Mouse (Mus musculus): ENCODE measurements around the gene Rgl3.

Gene Rgl3

DNA sequence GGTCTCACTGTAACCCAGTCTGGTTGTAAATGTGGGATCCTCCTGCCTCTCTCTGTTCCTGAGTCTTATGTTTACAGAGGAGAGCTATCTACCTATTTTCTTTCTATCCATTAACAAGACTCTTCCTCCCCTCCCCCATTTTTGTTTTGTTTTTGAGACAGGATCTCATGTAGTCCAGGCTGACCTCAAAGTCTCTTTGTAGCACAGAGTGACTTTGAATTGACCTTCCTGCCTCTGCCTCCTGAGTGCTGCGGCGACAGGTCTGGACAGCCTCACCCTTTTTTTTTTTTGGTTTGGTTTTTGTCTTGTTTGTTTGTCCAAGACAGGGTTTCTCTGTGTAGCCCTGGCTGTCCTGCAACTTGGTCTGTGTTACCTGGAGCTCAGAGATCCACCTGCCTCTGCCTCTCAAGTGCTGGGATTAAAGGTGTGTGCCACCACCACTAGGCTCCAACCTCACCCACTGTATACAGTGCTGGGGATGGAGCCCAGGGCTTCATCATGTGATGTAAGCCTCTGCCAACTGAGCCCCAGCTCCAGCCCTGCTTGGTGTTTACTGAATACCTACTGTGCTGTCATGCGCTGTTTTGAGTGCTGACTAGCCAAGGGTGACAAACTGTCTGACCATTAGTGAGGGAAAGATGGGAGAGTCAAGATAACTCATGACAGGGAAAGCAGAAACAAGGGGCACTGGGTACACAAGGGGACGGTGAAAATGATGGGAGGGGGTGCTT is 10.7 kb downstream of the Rgl3 start:
- DNase-seq (ENCODE audit: low spot score), result no peak

DNA sequence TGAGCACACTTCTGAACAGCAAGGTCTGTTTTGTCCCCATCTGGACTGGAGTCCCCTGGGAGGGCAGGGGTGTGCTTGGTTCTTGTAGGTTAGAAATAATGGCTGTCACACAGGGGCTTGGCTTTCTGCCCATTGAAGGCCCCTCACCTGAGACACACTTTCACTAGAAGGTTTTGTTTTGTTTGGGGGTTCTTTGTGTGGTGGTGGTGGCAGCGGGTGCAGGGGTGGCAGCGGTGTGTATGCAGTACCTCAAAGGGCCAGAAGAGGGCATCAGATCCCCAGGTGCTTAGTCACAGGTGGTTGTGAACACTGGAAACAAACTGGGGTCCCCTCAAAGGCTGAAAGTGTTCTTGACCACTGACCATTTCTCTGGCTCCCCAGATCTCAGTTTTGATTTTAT is 11.3 kb downstream of the Rgl3 start:
- no peak for DNase-seq (ENCODE audit: low spot score)

DNA sequence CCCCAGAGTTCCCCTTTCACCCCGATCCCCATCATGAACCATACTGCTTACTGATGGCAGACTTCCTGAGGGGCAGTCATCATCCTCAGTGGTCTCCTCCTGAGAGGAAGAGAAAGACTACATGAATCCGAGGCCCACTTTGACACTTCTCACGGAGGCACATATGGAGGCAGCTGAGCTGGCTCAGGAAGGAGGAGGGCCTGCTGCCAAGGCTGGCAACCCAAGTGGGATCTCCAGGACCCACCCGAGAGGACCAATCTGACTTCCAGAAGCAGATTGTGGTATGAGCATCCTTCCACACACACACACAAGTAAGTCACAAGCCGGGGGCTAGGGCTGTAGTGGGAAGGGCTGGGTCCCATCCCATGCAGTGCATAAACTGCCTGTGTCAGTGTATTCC is 11.9 kb downstream of the Rgl3 start:
- DNase-seq (ENCODE audit: low spot score), result no peak

DNA sequence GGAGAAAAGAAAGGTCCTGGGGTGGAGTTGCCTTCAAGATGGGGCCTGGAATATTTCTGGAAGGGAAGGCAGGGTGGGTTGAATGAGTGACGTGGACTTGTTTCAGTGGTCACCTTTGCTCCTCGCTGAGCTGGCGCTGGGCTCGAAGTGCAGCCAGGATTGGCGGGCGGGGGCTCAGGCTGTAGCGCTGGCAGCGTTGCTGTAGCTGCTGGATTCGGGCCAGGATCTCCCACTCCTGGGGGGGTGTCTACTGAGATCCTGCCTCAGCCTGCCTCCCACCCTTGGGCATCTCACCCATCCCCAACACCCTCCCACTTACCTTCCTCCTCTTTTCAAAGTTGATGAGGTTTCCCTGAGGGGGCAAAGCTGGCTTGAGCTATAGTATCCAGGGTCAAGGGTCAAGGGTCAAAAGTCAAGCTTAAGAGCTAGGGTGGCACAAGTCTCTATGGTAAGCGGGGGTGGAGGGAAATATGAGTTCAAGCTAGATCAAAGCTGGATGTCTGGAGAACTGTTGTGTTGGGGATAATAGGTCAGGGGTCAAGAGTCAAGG is 12.5 kb downstream of the Rgl3 start:
- no peak for DNase-seq (ENCODE audit: low spot score)

DNA sequence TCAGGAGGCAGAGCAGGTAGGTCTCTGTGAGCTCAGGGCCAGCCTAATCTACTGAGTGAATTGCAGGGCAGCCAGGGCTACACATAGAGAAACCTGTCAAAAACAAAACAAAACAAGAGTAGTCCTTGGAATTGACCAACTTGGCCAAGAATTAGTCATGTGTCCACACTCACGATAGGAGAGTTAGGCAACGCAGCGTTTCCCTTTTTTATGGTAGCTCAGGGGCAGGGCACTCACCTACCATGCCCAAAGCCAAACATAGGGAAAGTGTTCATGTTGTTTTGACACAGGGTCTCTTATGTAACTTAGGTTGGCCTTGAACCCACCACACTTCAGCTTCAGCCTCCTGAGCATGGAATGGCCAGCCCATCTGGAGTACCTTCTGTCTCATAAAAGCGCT is 19.9 kb downstream of the Rgl3 start:
- DNase-seq (ENCODE audit: low spot score), result no peak

DNA sequence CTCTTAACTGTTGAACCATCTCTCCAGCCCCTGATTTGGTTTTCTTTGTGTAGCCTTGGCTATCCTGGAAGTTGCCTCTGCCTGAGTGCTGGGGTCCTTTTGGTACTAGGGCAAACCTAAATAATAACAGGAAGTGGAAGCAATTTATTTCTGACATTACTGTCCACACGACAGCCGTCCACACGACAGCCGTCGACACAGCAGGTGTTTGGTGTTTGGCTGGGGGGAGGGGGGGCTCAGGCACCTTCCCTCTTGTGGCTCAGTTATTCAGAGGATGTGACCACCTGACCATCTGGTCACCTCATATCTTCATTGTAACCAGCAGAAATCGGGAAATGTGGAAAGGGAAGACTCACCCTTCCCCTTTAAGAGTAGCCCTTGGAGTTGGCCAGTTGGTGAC is 20.4 kb downstream of the Rgl3 start:
- no peak for DNase-seq (ENCODE audit: low spot score)

DNA sequence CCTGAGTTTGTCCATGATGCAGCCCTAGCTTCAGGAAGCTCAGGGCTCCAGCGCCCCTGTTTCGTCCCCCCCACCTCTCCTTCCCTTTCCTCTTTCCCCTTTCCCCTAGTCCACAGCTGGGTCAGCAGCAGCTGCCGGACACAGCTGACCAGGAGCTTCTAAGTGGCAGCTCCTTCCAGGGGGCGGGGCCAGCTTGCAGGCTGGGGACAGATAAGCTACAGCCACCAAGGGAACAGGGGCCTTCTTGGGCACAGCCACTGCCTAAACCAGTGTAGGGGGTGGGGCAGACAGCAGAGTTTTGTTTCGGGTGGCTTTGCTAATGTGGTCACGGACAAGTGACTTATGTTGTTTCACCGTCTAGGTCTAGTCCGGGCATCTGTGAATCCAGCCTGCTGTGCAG is 25.8 kb downstream of the Rgl3 start, which contains the start of gene Epor:
Epor (minus strand) TSS at position 90 of the 400 bp plus-strand sequence.
- DNase-seq (ENCODE audit: low spot score), result peak; percentile 64

DNA sequence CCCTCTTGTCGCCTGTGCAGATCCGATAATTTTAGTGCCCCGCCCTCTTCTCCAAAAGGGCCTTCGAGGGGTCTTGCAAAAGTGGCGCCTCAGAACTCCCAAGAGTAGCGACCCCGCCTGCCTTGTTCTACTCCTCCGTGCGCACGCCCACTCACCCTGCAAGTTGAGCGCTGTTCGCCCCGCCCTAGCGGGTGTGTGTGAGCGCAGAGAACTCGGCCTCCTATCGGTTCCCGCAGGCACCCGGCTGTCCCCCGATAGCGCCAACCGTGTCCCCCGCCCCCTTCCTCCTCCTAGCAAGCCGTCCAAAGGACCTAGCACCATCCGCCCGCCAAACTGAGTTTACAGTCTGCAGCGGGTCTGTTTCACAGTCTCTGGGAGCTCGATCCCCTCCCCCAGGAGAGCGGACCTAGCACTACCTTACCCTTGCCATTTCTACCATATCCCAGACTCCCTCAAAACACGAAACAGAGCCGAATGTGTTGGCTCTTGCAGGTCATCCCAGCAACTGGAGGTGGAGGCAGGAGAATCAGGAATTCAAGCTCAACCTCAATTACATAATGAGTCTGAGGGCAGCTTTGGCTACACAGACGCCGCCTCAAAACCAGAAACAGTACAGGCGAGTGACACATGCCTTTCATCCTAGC is 26.7 kb downstream of the Rgl3 start:
- peak; percentile 83 for DNase-seq (ENCODE audit: low spot score)

DNA sequence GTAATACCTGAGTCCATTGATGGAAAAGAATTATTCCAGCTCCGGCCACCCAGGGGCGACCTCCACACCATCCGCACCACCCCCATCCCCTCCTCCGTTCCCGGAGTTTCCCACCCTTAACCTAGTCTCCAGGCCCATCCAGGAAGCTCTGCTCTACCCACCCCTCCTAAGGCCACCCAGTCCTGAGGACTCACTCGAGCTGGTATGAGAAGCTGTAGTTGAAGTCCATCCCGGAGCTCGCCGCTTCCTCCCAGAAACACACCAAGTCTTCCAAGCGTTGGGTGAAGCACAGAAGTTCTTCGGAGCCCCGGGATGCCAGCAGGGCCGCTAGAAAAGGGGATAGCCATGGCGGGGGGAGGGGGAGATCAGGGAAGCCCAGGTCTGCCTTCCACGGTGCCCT is 27.2 kb downstream of the Rgl3 start:
- DNase-seq (ENCODE audit: low spot score), result no peak

DNA sequence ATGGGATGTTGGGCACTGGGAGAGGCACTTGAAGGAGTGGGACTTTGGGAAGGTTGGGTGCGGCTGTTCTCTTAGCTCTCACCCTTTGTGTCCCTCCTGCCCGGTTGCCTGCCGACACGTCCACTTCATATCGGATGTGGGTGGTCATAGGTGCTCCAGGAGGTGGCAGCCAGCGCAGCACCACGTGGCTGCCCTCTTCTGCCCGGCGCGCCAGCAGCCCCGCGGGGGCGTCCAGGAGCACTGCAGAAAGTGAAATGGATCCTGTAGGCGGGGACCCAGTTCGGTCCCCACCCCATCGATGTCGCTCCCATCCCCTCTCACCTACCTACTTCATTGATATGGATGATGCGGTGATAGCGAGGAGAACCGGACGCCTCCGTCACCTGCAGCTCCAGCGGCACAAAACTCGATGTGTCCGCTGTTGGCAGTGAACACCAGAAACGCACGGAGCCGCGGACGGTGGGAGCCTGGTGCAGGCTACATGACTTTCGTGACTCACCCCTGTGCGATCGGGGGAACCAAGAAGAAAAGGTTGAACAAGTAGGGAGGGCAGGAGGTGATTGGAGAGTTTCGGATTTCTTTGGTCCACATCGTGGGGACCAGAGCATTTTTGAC is 27.8 kb downstream of the Rgl3 start:
- no peak for DNase-seq (ENCODE audit: low spot score)

DNA sequence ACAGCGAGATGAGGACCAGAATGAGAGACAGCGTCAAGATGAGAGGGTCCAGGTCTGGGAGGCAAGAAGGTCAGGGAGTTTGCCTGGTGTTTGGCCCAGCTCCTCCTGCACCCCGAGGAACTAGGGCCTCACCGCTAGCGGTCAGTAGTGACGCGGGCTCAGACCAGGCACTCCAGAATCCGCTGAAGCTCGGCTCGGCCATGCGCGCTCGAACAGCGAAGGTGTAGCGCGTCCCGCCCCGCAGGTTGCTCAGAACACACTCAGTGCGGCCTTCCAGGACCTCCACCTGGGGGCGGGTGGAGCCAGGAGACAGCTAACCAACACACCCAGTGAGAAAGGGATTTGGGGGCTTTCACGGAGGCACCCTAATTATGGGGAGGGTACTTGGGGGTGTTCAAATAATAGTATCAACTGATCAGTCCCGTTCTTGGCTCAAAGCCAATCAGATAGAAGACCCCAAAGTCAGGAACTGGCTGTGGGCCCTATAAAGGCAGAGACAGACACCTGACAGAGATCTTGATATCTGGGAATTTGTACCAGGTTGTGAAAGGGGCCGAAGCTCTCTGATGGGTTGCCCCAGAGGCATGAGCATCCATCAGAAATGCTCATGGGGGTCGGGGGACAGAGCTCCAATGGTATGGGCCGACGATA is 28.6 kb downstream of the Rgl3 start:
- peak; percentile 41 for DNase-seq (ENCODE audit: low spot score)

DNA sequence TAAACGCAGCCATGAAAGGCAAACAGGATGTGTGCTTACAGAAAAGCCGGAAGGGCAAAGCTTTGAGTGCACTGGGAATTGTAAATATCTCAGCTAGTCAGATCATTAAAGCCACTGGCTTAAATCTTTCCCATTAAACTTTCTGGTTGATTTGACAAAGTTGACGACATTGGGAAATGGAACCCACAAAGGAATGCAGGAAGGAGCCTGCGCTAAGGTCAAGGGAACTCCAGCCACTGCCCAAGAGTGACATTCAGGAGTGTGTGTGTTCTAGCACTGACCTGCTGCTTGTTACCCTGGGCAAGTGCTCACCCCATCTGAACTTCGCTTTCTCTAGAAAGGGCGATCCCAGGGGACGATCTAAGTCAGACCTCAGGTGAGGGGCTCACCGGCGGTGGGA is 29.1 kb downstream of the Rgl3 start:
- DNase-seq (ENCODE audit: low spot score), result no peak

DNA sequence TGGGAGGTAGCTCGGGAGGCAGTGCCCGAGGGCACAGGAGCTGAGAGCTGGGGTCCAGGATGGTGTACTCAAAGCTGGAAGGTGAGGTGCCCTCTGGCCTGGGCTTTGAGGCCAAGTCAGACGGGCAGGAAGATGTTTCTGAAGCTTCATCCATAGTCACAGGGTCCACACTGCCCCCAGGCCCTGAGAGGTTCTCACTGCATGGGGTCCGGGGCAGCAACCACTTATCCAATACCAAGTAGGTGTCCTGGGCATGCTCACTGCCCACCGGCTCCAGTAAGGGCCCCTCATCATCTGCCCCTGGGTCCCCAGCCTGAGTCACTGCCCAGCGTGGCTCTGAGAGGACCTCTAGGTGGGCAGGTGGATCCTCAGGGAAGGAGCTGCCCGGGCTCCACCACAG is 30.0 kb downstream of the Rgl3 start:
- no peak for DNase-seq (ENCODE audit: low spot score)

DNA sequence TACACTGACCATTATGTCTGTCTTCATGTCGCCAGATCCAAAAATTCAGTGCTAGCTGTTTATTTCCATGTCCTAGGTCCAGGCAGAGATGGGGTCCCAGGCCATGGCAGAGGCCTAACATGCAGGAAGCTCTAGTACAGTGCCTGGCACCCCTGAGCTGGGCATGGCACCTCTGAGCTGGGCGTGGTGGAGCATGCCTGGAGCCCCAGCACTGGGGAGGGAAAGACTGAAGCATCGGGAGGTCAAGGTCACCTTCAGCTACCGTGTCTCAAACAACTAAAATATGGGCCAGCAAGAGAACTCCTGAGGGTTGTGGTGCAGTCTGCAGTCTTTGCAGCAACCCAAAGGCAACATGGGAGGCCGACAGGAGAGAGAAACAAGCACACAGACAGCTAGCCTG is 30.9 kb downstream of the Rgl3 start:
- no peak for DNase-seq (ENCODE audit: low spot score)

DNA sequence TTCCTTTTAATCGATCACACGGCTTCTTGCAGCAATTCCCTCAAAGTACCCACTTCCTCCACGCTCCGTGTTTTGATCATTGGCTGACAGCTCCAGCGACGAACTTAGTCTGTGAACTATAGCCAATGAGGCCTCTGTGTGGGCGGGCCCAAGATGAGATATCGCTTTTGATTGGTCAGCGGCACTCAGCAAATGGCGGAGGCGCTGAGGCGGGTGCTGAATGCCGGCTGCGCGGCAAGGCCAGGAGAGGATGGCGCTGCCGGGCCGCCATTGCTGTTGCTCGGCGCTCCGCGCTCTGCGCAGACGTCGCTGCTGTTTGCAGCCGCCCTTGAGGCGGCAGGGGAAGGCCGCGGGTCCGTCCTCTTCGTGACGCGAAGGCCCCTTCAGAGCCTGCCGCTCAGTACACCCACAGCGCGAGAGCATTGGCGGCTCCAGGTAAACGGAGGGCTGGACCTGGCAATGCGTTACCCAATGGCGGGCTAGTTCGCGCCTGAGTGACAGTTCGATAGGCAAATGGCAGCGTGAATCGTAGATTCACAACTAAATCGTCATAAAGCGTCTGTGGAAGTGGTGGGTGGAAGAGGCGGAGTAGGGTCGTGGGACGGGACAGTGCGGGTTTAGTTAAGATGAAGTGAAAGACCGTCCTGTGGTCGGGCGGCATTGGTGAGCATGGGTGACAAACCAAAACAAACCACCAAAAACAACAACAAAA is 33.5 kb downstream of the Rgl3 start, which contains the start of gene Swsap1:
Swsap1 (plus strand) TSS at position 186 of the 712 bp plus-strand sequence.
- DNase-seq (ENCODE audit: low spot score), result peak; percentile 98

DNA sequence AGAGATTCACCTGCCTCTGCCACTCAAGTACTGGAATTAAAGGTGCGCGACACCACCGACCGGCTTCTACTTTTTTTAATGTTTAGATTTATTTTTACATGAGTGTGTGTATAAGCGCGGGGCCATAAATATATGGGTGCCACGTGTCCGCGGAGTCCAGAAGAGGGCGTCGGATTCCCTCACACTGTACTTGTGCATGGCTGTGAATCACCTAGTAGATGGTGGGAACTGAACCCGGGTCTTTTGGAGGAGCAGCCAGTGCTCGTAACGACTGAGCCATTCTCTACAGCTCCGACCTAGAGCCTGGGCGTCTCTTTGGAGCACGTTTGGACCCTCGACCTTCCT is 34.0 kb downstream of the Rgl3 start:
- DNase-seq (ENCODE audit: low spot score), result no peak

DNA sequence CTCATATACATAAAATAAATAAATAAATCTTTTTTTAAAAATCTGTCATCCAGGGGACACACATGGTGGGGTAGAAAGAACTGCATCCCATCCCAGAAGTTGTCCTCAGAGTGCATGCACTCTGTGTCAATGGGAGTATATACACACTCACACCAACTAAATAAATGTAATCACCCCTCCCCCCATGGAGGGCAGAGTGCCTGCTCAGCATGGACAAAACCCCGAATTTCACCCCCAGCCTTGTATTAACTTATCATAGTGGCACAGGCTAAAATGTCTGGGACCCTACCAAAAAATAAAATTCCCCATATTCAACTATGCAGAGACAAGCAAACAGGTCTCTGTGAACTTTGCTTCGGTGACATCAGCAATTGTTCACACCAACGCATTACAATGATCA is 34.6 kb downstream of the Rgl3 start:
- DNase-seq (ENCODE audit: low spot score), result no peak

DNA sequence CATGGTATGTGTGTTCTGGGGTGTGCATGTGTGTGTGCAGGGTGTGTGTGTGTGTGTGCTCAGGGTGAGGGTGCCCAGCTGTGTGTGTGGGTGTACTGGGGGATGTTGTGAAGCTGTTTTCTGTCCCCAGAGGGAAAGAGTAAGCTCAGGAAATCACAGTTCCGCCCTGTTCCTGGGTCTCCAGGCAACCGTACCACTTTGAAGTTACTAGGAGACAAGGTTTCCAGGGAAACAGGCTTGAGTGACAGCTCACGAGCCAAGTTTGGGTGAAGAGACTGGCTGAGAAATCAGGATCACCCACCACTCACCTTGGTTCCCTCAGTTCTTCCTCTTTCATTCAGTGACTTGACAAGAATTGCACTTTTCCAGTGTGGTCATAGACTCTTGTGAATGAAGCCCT is 35.6 kb downstream of the Rgl3 start:
- no peak for DNase-seq (ENCODE audit: low spot score)

DNA sequence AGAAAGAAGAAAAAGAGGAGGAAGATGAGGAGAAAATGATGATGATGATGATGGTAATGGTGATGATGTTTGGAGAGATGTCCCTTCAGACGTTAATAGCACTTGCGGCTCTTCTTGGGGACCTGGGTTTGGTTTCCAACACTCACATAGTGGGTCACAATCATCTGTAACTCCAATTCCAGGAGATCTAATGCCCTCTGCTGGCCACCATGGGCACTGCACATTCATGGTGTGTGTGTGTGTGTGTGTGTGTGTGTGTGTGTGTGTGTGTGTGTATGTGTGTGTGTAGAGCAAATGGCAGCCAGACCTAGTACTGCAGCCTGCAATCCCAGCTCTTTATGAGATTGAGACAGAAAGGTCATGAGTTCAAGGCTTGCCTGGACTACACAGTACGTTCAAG is 37.3 kb downstream of the Rgl3 start:
- no peak for DNase-seq (ENCODE audit: low spot score)

DNA sequence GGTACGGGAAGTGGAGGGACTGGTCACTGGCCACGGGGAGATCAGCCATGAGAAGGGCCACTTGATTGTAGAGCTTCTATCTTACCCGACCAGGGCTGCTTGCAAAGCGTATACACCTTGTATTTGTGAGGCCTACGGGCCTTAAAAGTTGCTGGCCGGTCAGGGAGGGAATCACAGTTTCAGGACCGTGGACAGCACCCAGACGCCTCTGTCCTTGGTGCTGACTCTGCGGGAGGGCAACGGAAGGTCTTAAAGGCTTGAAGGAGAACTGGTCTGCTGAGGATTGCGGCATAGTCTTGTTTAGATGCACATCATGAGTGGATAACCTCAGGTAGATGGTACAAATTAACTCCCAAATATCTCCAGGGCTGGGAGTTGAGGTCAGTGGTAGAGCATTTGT is 38.9 kb downstream of the Rgl3 start:
- DNase-seq (ENCODE audit: low spot score), result peak; percentile 66

DNA sequence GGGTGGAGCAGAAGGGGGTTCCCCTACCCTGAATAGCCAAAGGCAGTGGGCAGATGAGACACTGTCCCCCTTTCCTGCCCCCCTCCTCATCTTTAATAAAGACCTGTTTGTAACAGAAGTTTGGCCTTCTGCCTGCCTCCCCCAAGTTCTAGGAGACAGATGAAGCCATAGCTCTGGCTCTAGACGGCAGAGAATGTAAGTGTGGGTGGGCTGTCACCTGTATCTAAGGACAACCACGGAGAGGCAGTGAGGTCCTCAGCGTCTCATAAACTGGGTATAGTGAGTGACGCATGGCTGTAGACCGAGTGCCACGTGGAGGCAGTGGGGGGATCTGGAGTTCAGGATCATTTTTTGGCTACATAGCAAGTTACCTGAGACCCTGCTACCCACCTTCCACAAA is 40.5 kb downstream of the Rgl3 start:
- no peak for DNase-seq (ENCODE audit: low spot score)

DNA sequence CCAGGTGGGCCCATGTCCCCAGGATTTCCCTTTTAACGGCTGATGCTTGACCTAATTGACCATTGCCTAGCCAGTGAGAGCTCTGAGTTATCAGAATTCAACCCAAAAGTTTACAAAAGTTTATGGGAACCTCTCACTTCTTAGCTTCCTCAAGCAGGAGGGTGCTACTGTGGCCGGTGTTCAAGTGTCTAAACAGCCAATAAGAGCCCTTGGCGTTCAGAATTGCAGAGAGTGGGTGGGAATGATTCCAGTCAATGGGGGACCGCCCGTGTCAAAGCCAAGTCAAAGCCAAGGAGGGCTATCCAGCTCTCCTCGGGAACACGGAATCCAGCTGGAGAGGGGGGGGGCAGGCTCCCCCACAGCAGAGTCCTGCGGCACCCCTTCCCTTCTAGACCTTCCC is 41.1 kb downstream of the Rgl3 start:
- DNase-seq (ENCODE audit: low spot score), result no peak
